Mouse (Mus musculus): ENCODE data around the gene Zfyve27.

Zfyve27 gene

GRCm38 (mm10) chr19:42177461-42177860, 13.7 kb downstream of the Zfyve27 start:
- Histone ChIP-seq H3K27me3 (ENCODE audit: insufficient read depth, low read length) (no peaks in the 10 kb centered on the region), H3K9me3 (ENCODE audit: low read length) (no peaks in the 10 kb centered on the region), H3K4me3 (replicated peaks; ENCODE audit: low read length) (no peak overlapping the region), H3K36me3 (ENCODE audit: insufficient read depth, low read length) (peaks cover 78% of the 10 kb centered on the region), H3K4me1 (replicated peaks; ENCODE audit: low read depth, low read length) (peaks cover 20% of the 10 kb centered on the region)
- no peak for TF ChIP-seq POU5F1 (IDR thresholded peaks at IDR 0.05; ENCODE audit: borderline replicate concordance, low read length)
- no peak for TF ChIP-seq NANOG (IDR thresholded peaks at IDR 0.05; ENCODE audit: borderline replicate concordance, low read length)
- TF ChIP-seq CTCF (conservative IDR thresholded peaks at IDR 0.05; ENCODE audit: low read length), result no peak

DNA sequence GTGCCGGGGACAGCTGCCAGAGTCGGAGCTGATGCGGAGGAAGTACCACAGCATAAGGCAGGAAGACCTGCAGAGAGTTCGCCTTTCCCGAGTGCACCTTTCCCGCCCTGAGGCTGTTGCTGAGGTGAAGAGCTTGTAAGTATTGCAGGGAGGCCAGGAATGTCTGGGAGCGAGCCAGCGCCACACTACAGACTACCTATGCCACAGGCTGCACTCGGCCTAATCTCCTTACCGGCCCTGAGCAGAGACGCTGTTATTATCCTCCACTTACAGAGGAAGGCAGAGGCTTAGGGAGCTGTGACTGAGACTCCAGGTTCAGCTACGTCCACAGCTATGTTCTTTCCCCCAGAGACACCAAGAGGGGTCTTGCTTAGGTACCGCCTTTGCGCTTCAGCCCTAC, 15.6 kb downstream of the Zfyve27 start:
- no peak for TF ChIP-seq NANOG (IDR thresholded peaks at IDR 0.05; ENCODE audit: borderline replicate concordance, low read length)
- no peak for TF ChIP-seq POU5F1 (IDR thresholded peaks at IDR 0.05; ENCODE audit: borderline replicate concordance, low read length)
- no peak for TF ChIP-seq CTCF (conservative IDR thresholded peaks at IDR 0.05; ENCODE audit: low read length)
- no peaks in the 10 kb centered on the region for H3K27me3 ChIP-seq (ENCODE audit: insufficient read depth, low read length)
- H3K36me3 ChIP-seq (ENCODE audit: insufficient read depth, low read length), result peaks cover 89% of the 10 kb centered on the region
- peak overlapping the region; percentile 13; the same call in 1 of the 2 replicates for H3K4me3 ChIP-seq (replicated peaks; ENCODE audit: low read length)
- no peaks in the 10 kb centered on the region for H3K9me3 ChIP-seq (ENCODE audit: low read length)
- H3K4me1 ChIP-seq (replicated peaks; ENCODE audit: low read depth, low read length), result peaks cover 35% of the 10 kb centered on the region

GRCm38 (mm10) chr19:42182673-42183072, 18.9 kb downstream of the Zfyve27 start:
- H3K36me3 ChIP-seq (ENCODE audit: insufficient read depth, low read length), result peaks cover 98% of the 10 kb centered on the region
- TF ChIP-seq CTCF (conservative IDR thresholded peaks at IDR 0.05; ENCODE audit: low read length), result peak; percentile 80
- TF ChIP-seq POU5F1 (IDR thresholded peaks at IDR 0.05; ENCODE audit: borderline replicate concordance, low read length), result no peak
- peaks cover 32% of the 10 kb centered on the region for H3K4me1 ChIP-seq (replicated peaks; ENCODE audit: low read depth, low read length)
- no peak overlapping the region for H3K4me3 ChIP-seq (replicated peaks; ENCODE audit: low read length)
- H3K9me3 ChIP-seq (ENCODE audit: low read length), result no peaks in the 10 kb centered on the region
- no peaks in the 10 kb centered on the region for H3K27me3 ChIP-seq (ENCODE audit: insufficient read depth, low read length)

DNA sequence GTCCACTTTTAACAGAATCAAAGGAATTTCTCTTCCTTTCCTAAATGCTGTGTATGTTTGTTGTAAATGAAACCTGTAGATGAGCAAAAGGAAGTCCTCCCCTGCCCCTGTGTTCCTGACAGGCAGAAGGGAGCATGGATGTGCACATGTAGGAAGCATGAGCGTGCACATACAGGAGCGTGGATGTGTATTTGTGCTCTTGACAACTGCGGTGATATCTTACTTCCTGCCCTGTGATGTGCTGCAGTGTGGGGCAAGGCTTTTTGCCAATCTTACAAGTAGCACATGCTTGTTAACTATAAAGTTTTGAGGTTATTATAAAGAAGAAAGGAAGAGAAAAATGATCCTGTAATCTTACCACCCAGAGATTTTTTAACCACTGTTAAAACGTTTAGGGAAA, 26.0 kb downstream of the Zfyve27 start:
- H3K9me3 ChIP-seq (ENCODE audit: low read length), result no peaks in the 10 kb centered on the region
- TF ChIP-seq POU5F1 (IDR thresholded peaks at IDR 0.05; ENCODE audit: borderline replicate concordance, low read length) (no peak), CTCF (conservative IDR thresholded peaks at IDR 0.05; ENCODE audit: low read length) (no peak)
- peaks cover 50% of the 10 kb centered on the region for H3K4me1 ChIP-seq (replicated peaks; ENCODE audit: low read depth, low read length)
- H3K27me3 ChIP-seq (ENCODE audit: insufficient read depth, low read length), result no peaks in the 10 kb centered on the region
- H3K4me3 ChIP-seq (replicated peaks; ENCODE audit: low read length), result no peak overlapping the region
- H3K36me3 ChIP-seq (ENCODE audit: insufficient read depth, low read length), result peaks cover 80% of the 10 kb centered on the region

GRCm38 (mm10) chr19:42190494-42190893, 26.7 kb downstream of the Zfyve27 start:
- no peaks in the 10 kb centered on the region for H3K9me3 ChIP-seq (ENCODE audit: low read length)

GRCm38 (mm10) chr19:42193311-42193710, 29.6 kb downstream of the Zfyve27 start:
- Histone ChIP-seq H3K4me3 (replicated peaks; ENCODE audit: low read length) (no peak overlapping the region), H3K27me3 (ENCODE audit: insufficient read depth, low read length) (peaks cover 7% of the 10 kb centered on the region; the same call in 1 of the 2 replicates), H3K36me3 (ENCODE audit: insufficient read depth, low read length) (peaks cover 45% of the 10 kb centered on the region), H3K4me1 (replicated peaks; ENCODE audit: low read depth, low read length) (peaks cover 58% of the 10 kb centered on the region), H3K9me3 (ENCODE audit: low read length) (no peaks in the 10 kb centered on the region)
- TF ChIP-seq NANOG (IDR thresholded peaks at IDR 0.05; ENCODE audit: borderline replicate concordance, low read length) (no peak), CTCF (conservative IDR thresholded peaks at IDR 0.05; ENCODE audit: low read length) (no peak), POU5F1 (IDR thresholded peaks at IDR 0.05; ENCODE audit: borderline replicate concordance, low read length) (no peak)

More at GRCm38 (mm10) chr19:42190494-42190893, 26.7 kb downstream of the Zfyve27 start:
- H3K36me3 ChIP-seq (ENCODE audit: insufficient read depth, low read length), result peaks cover 73% of the 10 kb centered on the region
- peaks cover 50% of the 10 kb centered on the region for H3K4me1 ChIP-seq (replicated peaks; ENCODE audit: low read depth, low read length)
- no peak overlapping the region for H3K4me3 ChIP-seq (replicated peaks; ENCODE audit: low read length)
- TF ChIP-seq POU5F1 (IDR thresholded peaks at IDR 0.05; ENCODE audit: borderline replicate concordance, low read length) (no peak), CTCF (conservative IDR thresholded peaks at IDR 0.05; ENCODE audit: low read length) (peak; percentile 88), NANOG (IDR thresholded peaks at IDR 0.05; ENCODE audit: borderline replicate concordance, low read length) (no peak)
- no peaks in the 10 kb centered on the region for H3K27me3 ChIP-seq (ENCODE audit: insufficient read depth, low read length)

DNA sequence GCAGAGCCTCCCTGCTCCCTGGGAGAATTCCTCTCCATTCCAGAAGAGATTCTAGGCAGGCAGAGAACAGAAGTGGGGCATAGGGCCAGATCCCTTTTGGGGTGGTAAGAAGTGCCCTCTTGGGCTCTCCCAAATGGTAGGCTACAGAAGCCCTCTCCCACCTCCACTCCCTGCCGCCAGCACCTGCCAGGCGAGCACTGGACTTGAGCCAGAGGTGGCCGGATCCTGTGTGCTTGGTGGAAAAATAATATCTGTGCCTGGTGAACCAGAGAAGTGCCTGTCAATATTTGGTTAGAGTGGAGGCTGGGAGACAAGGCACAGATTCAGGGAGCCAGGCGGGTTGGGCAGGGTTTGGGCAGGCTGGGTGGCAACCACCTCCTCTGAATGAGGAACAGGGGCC, 32.6 kb downstream of the Zfyve27 start:
- H3K4me3 ChIP-seq (replicated peaks; ENCODE audit: low read length), result no peak overlapping the region
- no peak for TF ChIP-seq POU5F1 (IDR thresholded peaks at IDR 0.05; ENCODE audit: borderline replicate concordance, low read length)
- no peak for TF ChIP-seq NANOG (IDR thresholded peaks at IDR 0.05; ENCODE audit: borderline replicate concordance, low read length)
- TF ChIP-seq CTCF (conservative IDR thresholded peaks at IDR 0.05; ENCODE audit: low read length), result no peak
- H3K9me3 ChIP-seq (ENCODE audit: low read length), result no peaks in the 10 kb centered on the region
- peaks cover 65% of the 10 kb centered on the region for H3K4me1 ChIP-seq (replicated peaks; ENCODE audit: low read depth, low read length)
- H3K36me3 ChIP-seq (ENCODE audit: insufficient read depth, low read length), result peaks cover 14% of the 10 kb centered on the region
- H3K27me3 ChIP-seq (ENCODE audit: insufficient read depth, low read length), result peaks cover 36% of the 10 kb centered on the region

DNA sequence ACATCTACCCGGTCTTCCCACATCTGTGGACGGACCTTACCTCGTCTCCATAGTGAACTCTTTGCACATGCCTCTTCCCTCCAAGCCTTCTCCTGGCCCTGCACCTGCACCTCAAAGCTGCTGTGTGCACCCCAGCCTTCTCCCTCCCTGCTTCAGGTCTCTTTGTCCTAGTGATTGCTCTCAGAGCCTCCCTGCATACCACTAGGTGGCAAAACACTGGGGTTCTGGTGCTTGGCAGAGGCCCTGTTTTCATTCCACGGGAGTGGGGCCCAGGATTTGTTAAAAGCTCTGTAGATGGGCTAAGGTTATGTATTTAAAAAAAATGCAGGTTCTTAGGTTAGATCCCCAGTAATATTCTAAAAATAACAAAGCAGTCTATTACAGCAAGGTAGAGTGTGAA, 33.3 kb downstream of the Zfyve27 start:
- no peak overlapping the region for H3K4me3 ChIP-seq (replicated peaks; ENCODE audit: low read length)
- TF ChIP-seq NANOG (IDR thresholded peaks at IDR 0.05; ENCODE audit: borderline replicate concordance, low read length), result no peak
- no peak for TF ChIP-seq CTCF (conservative IDR thresholded peaks at IDR 0.05; ENCODE audit: low read length)
- TF ChIP-seq POU5F1 (IDR thresholded peaks at IDR 0.05; ENCODE audit: borderline replicate concordance, low read length), result no peak
- H3K4me1 ChIP-seq (replicated peaks; ENCODE audit: low read depth, low read length), result peaks cover 61% of the 10 kb centered on the region
- no peaks in the 10 kb centered on the region for H3K9me3 ChIP-seq (ENCODE audit: low read length)
- peaks cover 7% of the 10 kb centered on the region for H3K36me3 ChIP-seq (ENCODE audit: insufficient read depth, low read length)
- H3K27me3 ChIP-seq (ENCODE audit: insufficient read depth, low read length), result peaks cover 43% of the 10 kb centered on the region

DNA sequence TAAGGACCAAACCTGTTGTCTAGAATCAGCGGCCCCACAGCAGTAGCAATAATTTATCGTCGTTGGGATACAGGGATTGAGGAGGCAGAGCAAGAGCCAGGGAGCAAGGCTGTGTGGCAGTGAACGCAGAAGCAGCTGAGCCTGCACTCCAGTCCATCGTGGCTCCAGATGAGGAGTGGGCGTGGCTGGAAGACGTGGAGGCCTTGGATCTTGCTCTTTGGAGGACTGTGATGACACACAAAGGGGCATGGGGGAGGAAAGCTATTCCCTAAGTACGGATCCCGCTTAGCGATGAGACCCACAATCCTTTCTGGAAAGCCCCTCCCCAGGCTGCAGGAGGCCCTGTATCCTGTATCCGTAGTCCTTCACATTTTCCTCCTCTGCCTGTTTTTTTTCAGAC, 34.3 kb downstream of the Zfyve27 start:
- TF ChIP-seq POU5F1 (IDR thresholded peaks at IDR 0.05; ENCODE audit: borderline replicate concordance, low read length), result no peak
- TF ChIP-seq CTCF (conservative IDR thresholded peaks at IDR 0.05; ENCODE audit: low read length), result no peak
- no peak for TF ChIP-seq NANOG (IDR thresholded peaks at IDR 0.05; ENCODE audit: borderline replicate concordance, low read length)
- no peaks in the 10 kb centered on the region for H3K9me3 ChIP-seq (ENCODE audit: low read length)

More for the DNA sequence above, 34.3 kb downstream of the Zfyve27 start:
- Histone ChIP-seq H3K4me3 (replicated peaks; ENCODE audit: low read length) (0 out of 2 replicates have a peak overlapping the region, but pooled peaks have one; percentile 29), H3K27me3 (ENCODE audit: insufficient read depth, low read length) (peaks cover 52% of the 10 kb centered on the region), H3K36me3 (ENCODE audit: insufficient read depth, low read length) (no peaks in the 10 kb centered on the region), H3K4me1 (replicated peaks; ENCODE audit: low read depth, low read length) (peaks cover 57% of the 10 kb centered on the region)
